Comparison of ENCODE assay signal across 30 mouse cellular contexts in genomic region chr14:46807927-46808326, GRCm38 (mm10). TPM values are rescaled to one million over a fixed set of nuclear protein-coding genes. Genes with fewer than 3 reads are reported as not detected.
DNase-seq lines count a peak whose midpoint lies in the region; ATAC-seq and TF ChIP-seq lines count a peak whose summit lies in the region.
"Had no signal": no experiment of that assay in that cellular context is flagged by ENCODE, and none has a peak within 500 bp of the region (broad histone marks: within the 10 kb centered on the region; RNA-seq: fewer than 3 reads in every experiment).

No protein-coding gene starts in this region.

- TF ChIP-seq POLR2A in lung, adult 2 months (IDR thresholded peaks at IDR 0.05; ENCODE audit: borderline replicate concordance, extremely low read depth, low read depth, low read length), result no peak

- no peak overlapping the region for H3K4me3 ChIP-seq in lung, adult 2 months (replicated peaks; ENCODE audit: extremely low read depth, low read depth, low read length)
- H3K4me3 ChIP-seq: erythroblast, embryonic 14.5 days; gastrocnemius, adult 2 months; heart, embryonic 13.5 days; intestine, embryonic 15.5 days; limb, embryonic 12.5 days; liver, embryonic 15.5 days; lung, embryonic 15.5 days had no signal

- ATAC-seq in common myeloid progenitor, adult 5-6 weeks (replicated peaks; ENCODE audit: low read depth, poor library complexity, severe bottlenecking), result peak; percentile 86
- ATAC-seq in megakaryocyte progenitor cell, adult 5-6 weeks (replicated peaks; ENCODE audit: poor library complexity), result peak; percentile 54
- ATAC-seq: activated CD4-positive, CD25-positive, alpha-beta regulatory T cell, adult 4 months; CD4-positive, CD25-positive, alpha-beta regulatory T cell, adult 4 months; forebrain, embryonic 16.5 days; hindbrain, embryonic 16.5 days; intestine, embryonic 15.5 days had no signal

- DNase-seq in lung, postnatal 25 days (ENCODE audit: low spot score), result peak; percentile 36
- DNase-seq in lung, adult 2 months, result no peak
- DNase-seq in embryo, embryonic 9.5 days (ENCODE audit: extremely low spot score), result no peak
- DNase-seq in adipocyte (ENCODE audit: low spot score), result no peak
- no peak for DNase-seq in left cerebral cortex, postnatal 4 days
- DNase-seq: adrenal gland, adult 8-10 months; cerebellum, adult 8-10 months; cerebellum, postnatal 36 days; gastrocnemius, adult 2 months; gastrocnemius, postnatal 36 days; heart, postnatal 10 days; kidney, adult 8-10 months; kidney, postnatal 10 days; layer of hippocampus, postnatal 36 days; lung, postnatal 36 days; midbrain, embryonic 14.5 days; thymus, postnatal 25 days had no signal

- WGBS in lung, adult 2 months, result 54% methylated on average over 3 of the region's 3 CpGs

- peaks cover 8% of the 10 kb centered on the region for H3K4me1 ChIP-seq in lung, adult 2 months (ENCODE audit: control insufficient read depth, insufficient read depth, low read length)
- H3K4me1 ChIP-seq: intestine, embryonic 15.5 days; limb, embryonic 12.5 days; liver, embryonic 15.5 days; lung, embryonic 15.5 days had no signal

- intact Hi-C loops in left cerebral cortex, postnatal 4 days (cut with DNase I), result no loop called here

- no peak for TF ChIP-seq CTCF in lung, adult 2 months (IDR thresholded peaks at IDR 0.05; ENCODE audit: insufficient read depth, low read length)

RNA-seq across cellular contexts. Expression of gene Gmfb, which starts 14.1 kb away (rescaled TPM):
- 10.7 and 20.7 TPM in 2 replicates for polyA plus RNA-seq in lung, adult 2 months (2012; rRNA removed)
- 79.2 and 94.4 TPM in 2 replicates for total RNA-seq in common myeloid progenitor, adult 5-6 weeks (2017)
- 68.2 and 70.6 TPM in 2 replicates for total RNA-seq in megakaryocyte progenitor cell, adult 5-6 weeks (2015)
- 78.9 and 87.3 TPM in 2 replicates for total RNA-seq in megakaryocyte progenitor cell, adult 5-6 weeks (2017)
- 100 to 1,000 TPM; 132 to 135 TPM for total RNA-seq in left cerebral cortex, postnatal 4 days (2021)

RNA-seq across cellular contexts. Expression of gene Cnih1, which starts 19.7 kb away (rescaled TPM):
- 44.8 and 48.8 TPM in 2 replicates for polyA plus RNA-seq in lung, adult 2 months (2012; rRNA removed)
- 70.5 and 81.4 TPM in 2 replicates for total RNA-seq in common myeloid progenitor, adult 5-6 weeks (2017)
- total RNA-seq in megakaryocyte progenitor cell, adult 5-6 weeks (2015), result 125 and 128 TPM in 2 replicates
- total RNA-seq in megakaryocyte progenitor cell, adult 5-6 weeks (2017), result 59.5 and 62.4 TPM in 2 replicates
- total RNA-seq in left cerebral cortex, postnatal 4 days (2021), result 10 to 100 TPM; 70.9 to 72.6 TPM

RNA-seq across cellular contexts. Expression of gene Cgrrf1, which starts 24.0 kb away (rescaled TPM):
- polyA plus RNA-seq in lung, adult 2 months (2012; rRNA removed), result 24.3 and 28.2 TPM in 2 replicates
- 11.5 and 21.0 TPM in 2 replicates for total RNA-seq in common myeloid progenitor, adult 5-6 weeks (2017)
- 19.0 and 31.0 TPM in 2 replicates for total RNA-seq in megakaryocyte progenitor cell, adult 5-6 weeks (2015)
- total RNA-seq in megakaryocyte progenitor cell, adult 5-6 weeks (2017), result 18.4 and 19.0 TPM in 2 replicates
- total RNA-seq in left cerebral cortex, postnatal 4 days (2021), result 1 to 10 TPM; 6.3 TPM

RNA-seq across cellular contexts. Expression of gene Cdkn3, which starts 47.6 kb away (rescaled TPM):
- 0.50 and 1.1 TPM in 2 replicates for polyA plus RNA-seq in lung, adult 2 months (2012; rRNA removed)
- 22.3 and 30.2 TPM in 2 replicates for total RNA-seq in common myeloid progenitor, adult 5-6 weeks (2017)
- 36.0 and 47.6 TPM in 2 replicates for total RNA-seq in megakaryocyte progenitor cell, adult 5-6 weeks (2015)
- total RNA-seq in megakaryocyte progenitor cell, adult 5-6 weeks (2017), result 37.8 and 54.2 TPM in 2 replicates
- 1 to 10 TPM; 3.0 to 5.1 TPM for total RNA-seq in left cerebral cortex, postnatal 4 days (2021)
- total RNA-seq: gastrocnemius, adult 2 months; layer of hippocampus, postnatal 36 days; liver, adult 2 months had no signal
